Mouse (Mus musculus): ENCODE measurements at regions not wholly inside any gene's neighbourhood (a gene's known extent, or its start where the extent isn't known, plus 50 kb on each side); places are given as distances from the start of the nearest gene placed in this dataset.

- DNase-seq (ENCODE audit: low spot score in 2 of 2), result peak in 1 of 2 experiments; percentile 25
Observed at GRCm38 (mm10) chr1:35331602-35332339, 482.0 kb downstream of the Plekhb2 start.

DNA sequence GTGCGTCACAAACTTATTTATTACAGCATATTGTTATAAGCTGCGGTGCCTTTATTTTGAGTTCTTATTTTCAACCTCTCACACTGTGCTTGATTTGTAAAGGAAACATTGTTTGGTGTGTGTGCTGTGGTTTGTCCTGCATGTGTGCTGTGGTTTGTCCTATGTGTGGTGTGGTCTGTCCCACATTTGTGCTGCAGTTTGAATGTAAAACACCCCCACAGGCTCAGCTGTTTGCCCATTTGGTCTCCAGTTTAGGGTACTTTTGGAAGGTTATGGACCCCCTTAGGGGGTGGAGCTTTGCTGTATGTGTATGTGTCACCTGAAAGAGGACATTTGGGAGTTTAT, 482.5 kb downstream of the Plekhb2 start:
- DNase-seq (ENCODE audit: low spot score in 2 of 2), result no peak

DNA sequence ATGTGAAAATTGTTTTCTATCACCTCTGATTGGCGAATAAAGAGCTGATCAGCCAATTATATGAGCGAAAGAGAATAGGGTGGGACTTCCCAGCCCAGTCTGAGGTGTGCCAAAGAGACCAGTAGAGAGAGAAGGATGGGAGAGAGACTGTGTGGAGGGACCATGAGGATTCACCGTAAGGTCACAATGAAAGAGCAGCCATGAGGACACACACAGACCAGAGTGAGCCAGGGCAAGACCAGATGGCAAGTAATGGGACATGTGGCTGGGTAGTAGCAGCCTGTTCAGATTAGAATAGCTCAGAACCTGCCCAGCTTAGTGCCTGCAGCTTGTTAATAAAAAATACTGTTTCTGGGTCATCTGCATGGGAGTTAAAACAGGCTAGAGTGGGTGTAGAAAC, 487.9 kb downstream of the Plekhb2 start:
- no peak for DNase-seq (ENCODE audit: low spot score in 2 of 2)

- DNase-seq (ENCODE audit: low spot score in 2 of 2), result no peak
Observed at GRCm38 (mm10) chr1:35338184-35338583, 488.4 kb downstream of the Plekhb2 start.

- no peak for DNase-seq (ENCODE audit: low spot score in 2 of 2)
Observed at GRCm38 (mm10) chr1:35344539-35344938, 494.8 kb downstream of the Plekhb2 start.

- no peak for DNase-seq (ENCODE audit: low spot score in 2 of 2)
Observed at GRCm38 (mm10) chr1:35348294-35348693, 498.5 kb downstream of the Plekhb2 start.

DNA sequence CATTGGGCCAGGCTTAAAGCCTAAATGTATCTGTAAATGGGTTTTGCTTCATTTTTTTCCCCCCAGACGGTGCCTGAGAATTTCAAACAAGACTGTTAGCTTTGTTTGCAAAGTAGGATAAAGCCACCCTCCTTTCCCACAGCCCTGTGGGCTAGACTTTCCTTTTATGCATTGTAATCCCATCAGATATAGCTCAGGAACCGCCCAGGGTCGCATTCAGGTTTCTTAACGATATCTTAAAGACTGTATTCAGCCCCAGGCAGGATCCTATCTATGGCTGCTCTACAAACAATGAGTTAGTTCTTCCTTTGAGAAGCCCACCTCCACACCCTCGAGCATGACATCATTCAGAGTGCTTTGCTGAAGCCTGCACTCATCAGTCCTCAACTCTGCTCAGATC, 509.2 kb downstream of the Plekhb2 start:
- no peak for DNase-seq (ENCODE audit: low spot score in 2 of 2)

DNA sequence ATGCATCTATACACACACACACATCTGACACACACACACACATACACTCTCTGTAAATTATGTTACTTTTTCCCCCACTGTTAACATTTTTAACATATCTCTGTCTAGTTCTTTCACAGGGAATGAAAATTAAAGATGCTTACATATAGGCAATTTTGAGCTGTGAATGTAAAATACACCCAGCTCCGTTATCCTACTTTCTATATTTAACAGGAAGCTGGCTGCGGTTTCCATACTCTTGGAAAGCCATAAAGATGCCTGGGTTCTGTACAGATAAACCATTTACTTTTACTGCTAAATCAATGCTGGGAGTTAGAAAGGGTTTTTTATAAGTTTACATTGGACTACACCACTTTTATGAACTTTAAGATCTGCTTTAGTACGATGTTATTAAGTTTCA, 511.7 kb downstream of the Plekhb2 start:
- no peak for DNase-seq (ENCODE audit: low spot score in 2 of 2)

- DNase-seq (ENCODE audit: low spot score in 2 of 2), result no peak
Observed at GRCm38 (mm10) chr1:35362836-35363235, 513.1 kb downstream of the Plekhb2 start.

DNA sequence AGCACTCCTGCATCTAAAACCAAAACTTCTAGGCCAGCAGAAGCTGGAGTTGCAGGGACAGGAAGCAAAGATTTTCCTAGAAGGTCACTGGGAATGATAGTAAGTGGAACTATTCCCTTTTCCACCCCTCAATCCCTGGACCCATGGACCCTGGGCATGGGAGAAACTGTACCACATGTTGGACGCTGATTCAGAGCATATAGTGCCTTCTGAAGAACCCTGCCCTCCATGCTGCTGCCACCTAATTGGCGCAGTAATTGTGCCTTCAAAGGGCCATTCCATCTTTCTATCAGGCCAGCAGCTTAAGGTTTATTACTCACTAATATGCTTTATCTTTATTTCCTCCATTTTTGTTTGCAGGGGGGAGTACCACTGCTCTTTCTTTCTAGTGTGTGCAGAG, 516.8 kb downstream of the Plekhb2 start:
- DNase-seq (ENCODE audit: low spot score in 2 of 2), result no peak

DNA sequence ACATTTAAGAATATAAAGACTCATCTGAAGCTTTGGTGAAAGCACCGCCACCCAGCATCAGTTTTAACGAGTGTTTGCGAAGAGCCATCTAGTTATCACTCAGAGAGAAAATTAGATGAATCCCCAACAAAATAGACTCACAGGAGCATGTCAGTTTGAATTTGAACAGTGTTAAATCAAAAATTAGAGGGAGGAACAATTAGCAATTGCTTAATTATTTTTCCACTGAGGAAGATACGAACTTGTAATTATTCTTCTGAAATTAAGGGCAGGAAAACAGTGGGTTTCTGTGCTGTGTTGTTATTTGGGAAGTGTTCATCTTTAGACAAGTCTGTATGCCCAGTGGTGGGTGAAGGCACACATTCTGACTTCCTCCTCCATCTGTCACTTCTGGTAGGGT, 523.0 kb downstream of the Plekhb2 start:
- DNase-seq (ENCODE audit: low spot score in 2 of 2), result no peak

DNA sequence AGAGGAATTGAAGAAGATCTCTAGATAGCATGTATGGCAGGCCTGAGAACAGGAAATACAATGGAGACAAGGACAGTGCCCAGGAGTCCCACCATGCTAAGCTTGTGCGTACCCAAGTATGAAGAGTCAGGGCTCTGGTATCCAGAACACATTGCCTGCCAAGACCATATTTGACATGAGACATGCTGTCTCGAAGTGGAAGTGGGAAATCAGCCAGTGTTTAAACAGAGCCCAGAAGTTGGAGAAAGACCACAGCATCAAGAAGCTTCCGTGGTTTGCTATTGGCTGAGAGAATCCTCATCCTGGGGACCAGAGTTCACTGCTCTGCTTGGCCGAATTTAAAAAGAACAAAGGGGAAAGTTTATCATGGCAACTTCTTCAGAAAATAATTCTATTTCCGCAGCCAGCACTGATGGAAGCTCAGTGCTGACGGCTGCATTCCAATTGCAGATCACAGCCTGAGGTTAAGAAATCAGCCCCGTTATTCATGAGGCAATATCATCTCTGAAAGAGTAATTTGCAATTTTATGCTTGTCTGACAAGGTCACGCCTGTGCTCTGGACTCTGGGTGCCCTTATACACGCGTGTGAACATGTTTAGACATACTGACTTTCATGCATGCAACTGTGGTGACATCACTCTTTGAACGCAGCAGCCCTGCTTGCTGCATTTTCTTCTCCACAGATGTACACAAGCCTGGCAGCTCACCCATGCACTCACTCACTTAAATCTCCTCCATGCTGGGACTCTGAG, 531.0 kb downstream of the Plekhb2 start:
- DNase-seq (ENCODE audit: low spot score in 2 of 2), result no peak

- DNase-seq (ENCODE audit: low spot score in 2 of 2), result peak; percentile 33 to 51
Observed at GRCm38 (mm10) chr1:35385430-35385829, 535.7 kb downstream of the Plekhb2 start.

DNA sequence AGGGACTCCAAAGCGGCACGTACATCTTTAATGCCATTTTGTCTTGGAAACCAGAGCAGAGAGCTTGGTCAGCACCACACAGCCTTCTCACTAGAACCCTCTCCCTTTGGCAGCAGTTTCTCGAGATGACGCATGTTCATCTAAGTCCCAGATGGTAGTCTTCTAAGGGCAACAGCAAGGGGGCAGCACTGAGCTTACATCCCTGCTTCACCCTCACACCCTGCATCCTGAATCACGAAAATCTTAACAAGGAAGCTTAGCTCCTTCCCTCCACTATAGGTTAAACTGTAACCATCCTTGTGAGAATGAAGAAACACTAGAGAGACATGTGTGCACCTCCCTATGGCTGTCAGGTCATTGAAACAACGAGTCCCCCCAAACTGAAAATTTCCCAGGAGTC, 538.4 kb downstream of the Plekhb2 start:
- DNase-seq (ENCODE audit: low spot score in 2 of 2), result peak in 1 of 2 experiments; percentile 46

DNA sequence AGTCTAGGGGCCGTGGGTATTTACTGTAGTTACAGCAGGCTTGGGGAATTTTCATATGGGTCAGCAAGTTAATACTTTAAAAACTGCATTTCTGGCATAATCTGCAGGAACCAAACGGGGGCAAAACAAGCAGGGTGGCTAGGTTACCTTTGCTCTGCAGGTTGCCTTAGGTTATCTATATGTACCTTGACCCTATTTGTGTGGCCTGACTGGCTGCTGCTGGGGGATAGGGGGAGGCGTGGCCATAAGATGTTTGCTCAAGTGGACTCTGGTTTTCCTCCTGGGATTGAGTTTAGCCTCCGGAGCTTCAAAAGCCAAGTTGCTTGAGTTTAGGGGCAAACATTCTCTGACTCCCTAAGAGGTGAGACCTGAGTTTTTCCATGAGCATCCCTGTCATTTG, 540.6 kb downstream of the Plekhb2 start:
- no peak for DNase-seq (ENCODE audit: low spot score in 2 of 2)

- DNase-seq (ENCODE audit: low spot score in 2 of 2), result no peak
Observed at GRCm38 (mm10) chr1:35390858-35391586, 541.2 kb downstream of the Plekhb2 start.

DNA sequence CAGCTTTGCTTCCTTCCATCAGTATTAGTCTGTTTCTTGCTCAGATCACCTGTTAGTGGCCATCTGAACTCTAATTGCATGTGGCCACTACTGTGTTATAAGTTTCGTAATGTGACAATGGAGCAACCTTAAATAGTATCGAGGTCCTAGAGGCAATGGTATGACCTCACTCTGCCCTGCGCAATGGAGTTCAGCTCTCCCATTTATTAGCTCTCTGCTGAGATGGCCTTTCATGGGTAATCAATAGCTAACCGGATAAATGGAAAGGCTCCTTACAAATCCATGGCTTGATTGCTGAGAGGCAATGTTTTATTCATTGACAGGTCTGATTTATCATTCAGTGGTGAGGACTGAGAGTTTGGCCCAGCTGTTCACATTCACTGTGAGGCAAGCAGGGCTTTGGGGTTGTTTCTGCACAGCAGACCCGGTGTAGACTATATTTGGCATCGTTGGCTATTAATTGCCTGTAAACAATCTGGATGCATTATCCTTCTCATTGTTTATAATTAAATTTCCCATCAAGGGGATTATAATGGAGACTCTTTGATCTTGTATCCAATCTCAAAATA, 543.9 kb downstream of the Plekhb2 start:
- no peak for DNase-seq (ENCODE audit: low spot score in 2 of 2)

DNA sequence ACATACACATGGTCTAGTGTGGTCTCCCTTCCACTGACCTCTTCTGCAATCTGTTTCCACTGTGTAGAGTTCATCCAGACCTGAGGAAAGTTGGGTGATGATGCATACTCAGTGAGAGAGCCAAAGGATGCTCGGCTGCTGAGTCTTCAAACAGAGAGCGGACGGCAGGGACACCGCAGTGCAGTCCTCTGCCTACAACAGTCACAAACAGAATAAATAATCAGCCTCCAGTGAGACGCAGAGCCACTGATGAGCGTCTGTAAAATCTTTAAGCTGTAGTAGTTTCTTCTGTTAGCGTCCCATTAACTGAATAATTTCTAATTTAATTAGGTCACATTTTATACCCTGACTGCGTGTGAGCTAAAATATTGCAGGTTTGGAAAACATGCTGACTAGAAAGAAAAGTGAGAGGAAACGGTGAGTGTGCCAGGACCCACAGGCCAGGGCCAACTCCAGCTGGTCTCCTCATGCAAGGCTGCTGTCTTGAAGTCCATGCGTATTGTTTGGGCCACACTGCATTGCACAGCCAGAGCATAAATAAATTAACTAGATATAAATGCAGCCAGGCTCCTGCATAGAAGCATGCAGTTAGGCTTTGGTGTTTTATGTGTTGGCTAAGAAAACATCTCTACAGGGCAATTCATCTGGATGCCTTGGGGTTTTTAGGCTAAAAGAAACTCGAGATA, 551.0 kb downstream of the Plekhb2 start:
- no peak for DNase-seq (ENCODE audit: low spot score in 2 of 2)

DNA sequence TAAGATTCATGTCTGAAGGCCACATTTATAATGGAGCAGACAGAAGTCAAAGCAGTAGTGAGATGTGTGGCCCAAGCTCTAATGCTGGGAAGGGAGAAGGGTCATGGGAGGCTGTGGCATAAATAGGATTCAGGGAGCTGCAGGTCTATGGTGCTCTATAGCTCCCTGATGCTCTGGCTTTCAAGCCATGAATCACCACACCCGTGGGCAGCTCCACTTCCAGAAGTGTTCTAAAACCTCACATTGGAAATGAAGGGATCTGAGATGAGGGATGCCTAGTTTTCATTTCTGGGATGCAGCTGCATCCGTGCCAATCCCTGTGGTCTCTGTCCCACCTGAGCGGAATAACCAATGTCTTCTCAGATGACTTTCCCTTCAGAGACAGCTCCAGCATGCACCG, 553.2 kb downstream of the Plekhb2 start:
- DNase-seq (ENCODE audit: low spot score in 2 of 2), result no peak

DNA sequence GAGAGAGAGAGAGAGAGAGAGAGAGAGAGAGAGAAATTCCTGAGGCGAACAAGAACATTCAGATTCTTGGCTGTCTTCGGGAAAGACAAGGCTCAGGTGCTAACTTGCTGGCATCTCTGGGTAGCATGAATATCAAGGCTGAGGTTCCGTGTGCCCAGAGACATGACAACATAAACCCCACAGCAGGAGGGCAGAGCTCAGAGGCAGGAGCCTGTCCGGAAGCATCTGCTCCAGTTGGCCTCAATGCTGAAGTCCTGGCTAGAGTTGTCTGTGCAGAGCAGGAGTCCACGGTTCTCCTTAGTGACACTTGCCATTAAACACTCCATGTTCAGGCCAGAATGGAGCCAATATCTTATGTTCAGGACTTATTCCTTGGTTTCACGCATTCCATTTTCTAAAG, 555.6 kb downstream of the Plekhb2 start:
- no peak for DNase-seq (ENCODE audit: low spot score in 2 of 2)

- DNase-seq (ENCODE audit: low spot score in 2 of 2), result no peak
Observed at GRCm38 (mm10) chr1:35415646-35416045, 565.9 kb downstream of the Plekhb2 start.

Measured in left cerebral cortex, adult 8-10 months (tissue).